28 mouse cellular contexts compared by ENCODE assay signal in genomic region chr10:116564828-116565602, GRCm38 (mm10). TPM values are rescaled to one million over a fixed set of nuclear protein-coding genes. Genes with fewer than 3 reads are reported as not detected.
DNase-seq lines count a peak whose midpoint lies in the region; ATAC-seq and TF ChIP-seq lines count a peak whose summit lies in the region.
"Had no signal": no experiment of that assay in that cellular context is flagged by ENCODE, and none has a peak within 500 bp of the region (broad histone marks: within the 10 kb centered on the region; RNA-seq: fewer than 3 reads in every experiment).

No protein-coding gene starts in this region.

- peak overlapping the region; percentile 58 for H3K27ac ChIP-seq in spleen, adult 2 months (ENCODE audit: insufficient read depth, low read length)
- H3K27ac ChIP-seq in ES-Bruce4 (ENCODE audit: insufficient read depth, low read length), result peak overlapping the region; percentile 44; the same call in 1 of the 2 replicates
- H3K27ac ChIP-seq in intestine, embryonic 16.5 days (ENCODE audit: low read length), result no peak overlapping the region
- no peak overlapping the region for H3K27ac ChIP-seq in kidney, embryonic 16.5 days (ENCODE audit: low read length)
- H3K27ac ChIP-seq in stomach, postnatal 0 days (replicated peaks), result no peak overlapping the region
- H3K27ac ChIP-seq: embryonic facial prominence, embryonic 15.5 days; heart, adult 2 months; heart, embryonic 13.5 days; hindbrain, embryonic 12.5 days; left cerebral cortex, adult 2 months; limb, embryonic 15.5 days; liver, embryonic 14.5 days had no signal

- WGBS in spleen, adult 2 months, result 34% methylated on average over 14 of the region's 14 CpGs
- WGBS in intestine, embryonic 16.5 days, result 92% methylated on average over 14 of the region's 14 CpGs
- 90% methylated on average over 14 of the region's 14 CpGs for WGBS in kidney, embryonic 16.5 days
- 88% methylated on average over 14 of the region's 14 CpGs for WGBS in stomach, postnatal 0 days

- no peaks in the 10 kb centered on the region for H3K9me3 ChIP-seq in ES-Bruce4 (replicated peaks; ENCODE audit: control insufficient read depth, insufficient read depth, low read length, poor library complexity, severe bottlenecking)
- no peaks in the 10 kb centered on the region for H3K9me3 ChIP-seq in intestine, embryonic 16.5 days (ENCODE audit: control insufficient read depth, low read length)
- H3K9me3 ChIP-seq in kidney, embryonic 16.5 days (ENCODE audit: low read length), result no peaks in the 10 kb centered on the region
- H3K9me3 ChIP-seq in stomach, postnatal 0 days (ENCODE audit: control insufficient read depth, low read length), result no peaks in the 10 kb centered on the region
- H3K9me3 ChIP-seq: embryonic facial prominence, embryonic 15.5 days; heart, embryonic 13.5 days; hindbrain, embryonic 12.5 days; limb, embryonic 15.5 days had no signal

- H3K4me1 ChIP-seq in spleen, adult 2 months (ENCODE audit: control insufficient read depth, insufficient read depth, insufficient read length), result peaks cover 20% of the 10 kb centered on the region
- peaks cover 5% of the 10 kb centered on the region for H3K4me1 ChIP-seq in ES-Bruce4 (ENCODE audit: control insufficient read depth, insufficient read depth, low read length)
- peaks cover 2% of the 10 kb centered on the region; the same call in 1 of the 2 replicates for H3K4me1 ChIP-seq in intestine, embryonic 16.5 days (ENCODE audit: control insufficient read depth, insufficient read depth, low read length)
- 0 out of 2 replicates have a peak, but pooled peaks cover 5% of the 10 kb centered on the region for H3K4me1 ChIP-seq in kidney, embryonic 16.5 days (ENCODE audit: insufficient read depth, low read length)
- no peaks in the 10 kb centered on the region for H3K4me1 ChIP-seq in stomach, postnatal 0 days (replicated peaks; ENCODE audit: control insufficient read depth, insufficient read depth)

- H3K27me3 ChIP-seq in spleen, adult 2 months (ENCODE audit: control insufficient read depth, insufficient read depth, low read length), result no peaks in the 10 kb centered on the region
- H3K27me3 ChIP-seq in ES-Bruce4 (ENCODE audit: control insufficient read depth, insufficient read depth, low read length, poor library complexity, severe bottlenecking), result no peaks in the 10 kb centered on the region
- H3K27me3 ChIP-seq in intestine, embryonic 16.5 days (replicated peaks; ENCODE audit: control insufficient read depth, insufficient read depth, low read length), result no peaks in the 10 kb centered on the region
- H3K27me3 ChIP-seq in kidney, embryonic 16.5 days (ENCODE audit: insufficient read depth, low read length), result no peaks in the 10 kb centered on the region
- H3K27me3 ChIP-seq in stomach, postnatal 0 days (ENCODE audit: control insufficient read depth, insufficient read depth, low read length), result no peaks in the 10 kb centered on the region
- H3K27me3 ChIP-seq: embryonic facial prominence, embryonic 15.5 days; heart, embryonic 13.5 days; hindbrain, embryonic 12.5 days; limb, embryonic 15.5 days had no signal

- peak in 1 of 2 experiments; percentile 60 for DNase-seq in spleen, adult 2 months (ENCODE audit: low read depth in 1 of 2, low spot score in 2 of 2)
- no peak for DNase-seq in spleen, adult 12 weeks (ENCODE audit: low spot score)
- DNase-seq in stomach, postnatal 0 days (ENCODE audit: low spot score), result no peak
- DNase-seq in cerebellum, adult 9-10 months, result no peak
- DNase-seq: adrenal gland, adult 2 months; cerebellum, adult 18-20 months; cerebellum, postnatal 25 days; gastrocnemius, postnatal 25 days; heart, adult 2 months; kidney, adult 2 months; kidney, postnatal 10 days; left cerebral cortex, postnatal 4 days; lung, embryonic 14.5 days; lung, postnatal 4 days; retina, postnatal 1 day; right cerebral cortex, postnatal 25 days had no signal

- H3K4me2 ChIP-seq in intestine, embryonic 16.5 days (ENCODE audit: low read depth, low read length), result no peak overlapping the region
- no peak overlapping the region for H3K4me2 ChIP-seq in kidney, embryonic 16.5 days (replicated peaks; ENCODE audit: low read depth, low read length)
- no peak overlapping the region for H3K4me2 ChIP-seq in stomach, postnatal 0 days (replicated peaks; ENCODE audit: low read depth)
- H3K4me2 ChIP-seq: embryonic facial prominence, embryonic 15.5 days; heart, embryonic 13.5 days; hindbrain, embryonic 12.5 days; limb, embryonic 15.5 days; lung, embryonic 14.5 days; midbrain, embryonic 11.5 days had no signal

- no peak overlapping the region for H3K4me3 ChIP-seq in spleen, adult 2 months (ENCODE audit: extremely low read depth, insufficient read depth, insufficient read length)
- H3K4me3 ChIP-seq in ES-Bruce4 (ENCODE audit: low read depth, low read length), result no peak overlapping the region
- H3K4me3 ChIP-seq in intestine, embryonic 16.5 days (ENCODE audit: low read length), result no peak overlapping the region
- no peak overlapping the region for H3K4me3 ChIP-seq in kidney, embryonic 16.5 days (ENCODE audit: low read length)
- no peak overlapping the region for H3K4me3 ChIP-seq in stomach, postnatal 0 days (ENCODE audit: low read depth, low read length)
- H3K4me3 ChIP-seq: embryonic facial prominence, embryonic 15.5 days; heart, adult 2 months; heart, embryonic 13.5 days; hindbrain, embryonic 12.5 days; left cerebral cortex, adult 2 months; limb, embryonic 15.5 days had no signal

- ATAC-seq in megakaryocyte, adult 5-6 weeks (ENCODE audit: poor library complexity, severe bottlenecking), result peak; percentile 60
- no peak for ATAC-seq in intestine, embryonic 16.5 days
- ATAC-seq in kidney, embryonic 16.5 days (ENCODE audit: low FRiP score, low TSS enrichment), result no peak
- ATAC-seq in stomach, postnatal 0 days (ENCODE audit: low FRiP score, low TSS enrichment), result no peak
- ATAC-seq: forebrain, embryonic 14.5 days had no signal

- TF ChIP-seq EP300 in ES-Bruce4 (IDR thresholded peaks at IDR 0.05; ENCODE audit: insufficient read depth, low read depth, low read length), result no peak
- TF ChIP-seq EP300 in stomach, postnatal 0 days (optimal IDR thresholded peaks at IDR 0.05), result no peak

- H3K36me3 ChIP-seq in spleen, adult 2 months (ENCODE audit: control insufficient read depth, insufficient read depth, low read length), result no peaks in the 10 kb centered on the region
- H3K36me3 ChIP-seq in ES-Bruce4 (ENCODE audit: control insufficient read depth, insufficient read depth, low read length, poor library complexity, severe bottlenecking), result no peaks in the 10 kb centered on the region
- no peaks in the 10 kb centered on the region for H3K36me3 ChIP-seq in intestine, embryonic 16.5 days (ENCODE audit: control insufficient read depth, insufficient read depth, low read length)
- no peaks in the 10 kb centered on the region for H3K36me3 ChIP-seq in kidney, embryonic 16.5 days (ENCODE audit: insufficient read depth, low read length)
- H3K36me3 ChIP-seq in stomach, postnatal 0 days (ENCODE audit: control insufficient read depth, insufficient read depth, low read length), result no peaks in the 10 kb centered on the region
- H3K36me3 ChIP-seq: embryonic facial prominence, embryonic 15.5 days; heart, embryonic 13.5 days; hindbrain, embryonic 12.5 days; limb, embryonic 15.5 days had no signal

- peak overlapping the region; percentile 56 for H3K9ac ChIP-seq in ES-Bruce4 (ENCODE audit: low read depth, poor library complexity, severe bottlenecking)
- H3K9ac ChIP-seq in intestine, embryonic 16.5 days (ENCODE audit: low read depth, low read length), result no peak overlapping the region
- H3K9ac ChIP-seq in kidney, embryonic 16.5 days (replicated peaks; ENCODE audit: low read length), result no peak overlapping the region
- no peak overlapping the region for H3K9ac ChIP-seq in stomach, postnatal 0 days (ENCODE audit: low read length)
- H3K9ac ChIP-seq: embryonic facial prominence, embryonic 15.5 days; heart, embryonic 13.5 days; hindbrain, embryonic 12.5 days; limb, embryonic 15.5 days; liver, embryonic 14.5 days; lung, embryonic 14.5 days had no signal

- no peak for TF ChIP-seq POLR2A in spleen, adult 2 months (IDR thresholded peaks at IDR 0.05; ENCODE audit: low read depth, low read length)
- TF ChIP-seq POLR2A in ES-Bruce4 (IDR thresholded peaks at IDR 0.05; ENCODE audit: insufficient read depth, low read length), result no peak

- no peak for TF ChIP-seq CTCF in spleen, adult 2 months (IDR thresholded peaks at IDR 0.05; ENCODE audit: extremely low read depth, insufficient read depth, insufficient read length, insufficient replicate concordance)
- no peak for TF ChIP-seq CTCF in ES-Bruce4 (IDR thresholded peaks at IDR 0.05; ENCODE audit: low read depth, low read length)
- no peak for TF ChIP-seq CTCF in stomach, postnatal 0 days (IDR thresholded peaks at IDR 0.05; ENCODE audit: low read depth)

RNA-seq across cellular contexts. Expression of gene Cnot2, which starts 16.3 kb away (rescaled TPM):
- 23.9 and 25.6 TPM in 2 replicates for polyA plus RNA-seq in spleen, adult 2 months (2012; rRNA removed)
- polyA plus RNA-seq in ES-Bruce4 (2011; ENCODE audit: insufficient read depth, insufficient read length, low read depth, missing spikeins), result 123 and 126 TPM in 2 replicates
- total RNA-seq in megakaryocyte, adult 5-6 weeks (2015), result 81.1 and 82.9 TPM in 2 replicates
- 102 and 111 TPM in 2 replicates for total RNA-seq in megakaryocyte, adult 5-6 weeks (2017)
- 69.0 and 74.8 TPM in 2 replicates for polyA plus RNA-seq in intestine, embryonic 16.5 days (2015; fragmentation: Nextera tagmentation; extraction: Ambion mirVana)
- polyA plus RNA-seq in kidney, embryonic 16.5 days (2015; fragmentation: Nextera tagmentation; extraction: Ambion mirVana), result 108 and 110 TPM in 2 replicates
- polyA plus RNA-seq in stomach, postnatal 0 days (2015; fragmentation: Nextera tagmentation; extraction: Ambion mirVana), result 36.0 and 38.0 TPM in 2 replicates

Comparison
In these comparisons a context has a peak if more than half of its experiments do, and no peak if none do; other contexts are left out.
1. H3K27ac ChIP-seq: peak in spleen, adult 2 months (single experiment) and ES-Bruce4 (single experiment); none in intestine, embryonic 16.5 days (single experiment), kidney, embryonic 16.5 days (single experiment) and stomach, postnatal 0 days (single experiment).